Mouse (Mus musculus): ENCODE measurements at regions not wholly inside any gene's neighbourhood (a gene's known extent, or its start where the extent isn't known, plus 50 kb on each side); places are given as distances from the start of the nearest gene placed in this dataset.

DNA sequence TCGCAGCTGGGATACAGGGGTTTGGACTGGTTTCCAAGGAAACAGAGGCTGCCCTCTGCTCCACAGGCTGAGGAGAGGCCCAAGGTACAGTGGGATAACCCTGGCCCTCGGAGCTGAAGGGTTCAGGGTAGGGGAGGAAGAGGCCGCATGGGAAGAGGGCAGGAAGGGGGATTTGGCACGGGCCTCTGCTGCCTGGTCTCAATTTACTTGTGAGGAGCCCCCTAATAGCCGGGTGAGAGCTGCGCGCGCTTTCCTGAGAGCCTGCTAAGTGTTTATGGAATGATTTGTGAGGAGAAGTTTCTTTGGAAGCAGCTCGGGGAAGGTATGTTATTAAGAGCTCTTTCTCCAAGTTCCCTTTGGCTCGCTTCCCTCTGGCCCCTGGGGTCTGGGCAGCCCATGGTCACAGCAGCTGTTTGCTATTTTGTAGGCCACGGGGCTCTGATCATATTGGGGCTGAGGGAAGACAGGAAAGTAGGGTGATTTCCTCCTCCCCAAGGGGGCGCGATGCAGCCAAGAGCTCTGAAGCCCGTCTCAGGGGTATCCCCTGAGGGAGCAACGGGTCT, 50.5 kb upstream of the Wnt11 start:
- TF ChIP-seq POLR2A (IDR thresholded peaks at IDR 0.05; ENCODE audit: insufficient read depth, low read depth, low read length) (no peak), CTCF (IDR thresholded peaks at IDR 0.05) (no peak)
